Mouse (Mus musculus): ENCODE data around the gene Cd52.

Gene Cd52

DNA sequence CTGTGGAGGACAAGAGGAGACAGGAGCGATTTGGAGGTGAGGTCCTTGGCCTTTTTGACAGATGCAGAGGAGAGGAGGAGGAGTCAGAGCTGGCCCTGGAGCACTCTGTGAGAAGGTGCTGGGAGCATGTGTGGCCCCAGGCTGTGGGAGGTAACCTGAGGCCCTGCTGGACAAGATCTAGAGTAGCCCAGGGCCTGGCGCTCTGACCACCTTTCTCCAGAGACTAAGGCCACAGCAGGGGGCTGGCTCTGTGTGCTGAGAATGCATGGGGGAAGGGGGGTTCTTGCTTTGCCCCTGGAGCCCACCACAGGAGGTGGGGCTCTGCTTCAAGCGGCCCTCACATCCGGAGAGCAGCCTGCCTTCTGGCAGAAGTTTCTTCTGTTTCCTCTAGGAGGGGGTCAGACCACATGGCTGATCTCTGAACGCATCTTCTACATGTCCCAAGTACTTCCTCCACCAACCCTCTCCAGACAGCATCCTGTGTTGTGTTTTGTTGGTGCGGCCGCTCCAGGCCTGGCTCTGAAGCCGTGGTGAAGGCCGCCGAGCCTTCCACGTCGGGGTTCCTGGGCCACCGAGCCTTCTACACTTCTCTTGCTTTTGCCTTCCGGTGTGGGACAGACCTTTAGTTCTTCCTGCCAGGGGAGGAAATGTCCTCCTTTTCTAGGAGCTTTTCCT lies 23.4 kb upstream of the Cd52 start:
- no peak for DNase-seq

- DNase-seq = peak; percentile 40
Observed at GRCm38 (mm10) chr4:134117012-134117411, 22.1 kb upstream of the Cd52 start.

DNA sequence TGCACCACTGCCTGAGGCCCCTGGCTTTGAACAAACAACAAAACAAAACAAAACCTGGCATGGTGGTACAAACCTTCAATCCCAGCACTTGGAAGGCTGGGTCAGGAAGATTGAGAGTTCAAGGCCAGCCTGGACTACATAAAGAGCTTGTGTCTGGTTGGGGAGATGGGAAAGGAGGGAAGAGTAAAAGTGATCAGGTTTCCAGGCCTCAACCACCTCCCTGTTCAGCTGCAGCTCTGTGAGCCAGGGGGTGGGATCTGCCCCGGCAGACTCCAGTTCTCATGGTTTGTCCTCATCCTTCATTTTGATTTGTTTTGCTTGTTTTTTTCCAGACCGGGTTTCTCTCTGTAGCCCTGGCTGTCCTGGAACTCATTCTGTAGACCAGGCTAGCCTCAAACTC lies 21.6 kb upstream of the Cd52 start:
- no peak for DNase-seq

DNA sequence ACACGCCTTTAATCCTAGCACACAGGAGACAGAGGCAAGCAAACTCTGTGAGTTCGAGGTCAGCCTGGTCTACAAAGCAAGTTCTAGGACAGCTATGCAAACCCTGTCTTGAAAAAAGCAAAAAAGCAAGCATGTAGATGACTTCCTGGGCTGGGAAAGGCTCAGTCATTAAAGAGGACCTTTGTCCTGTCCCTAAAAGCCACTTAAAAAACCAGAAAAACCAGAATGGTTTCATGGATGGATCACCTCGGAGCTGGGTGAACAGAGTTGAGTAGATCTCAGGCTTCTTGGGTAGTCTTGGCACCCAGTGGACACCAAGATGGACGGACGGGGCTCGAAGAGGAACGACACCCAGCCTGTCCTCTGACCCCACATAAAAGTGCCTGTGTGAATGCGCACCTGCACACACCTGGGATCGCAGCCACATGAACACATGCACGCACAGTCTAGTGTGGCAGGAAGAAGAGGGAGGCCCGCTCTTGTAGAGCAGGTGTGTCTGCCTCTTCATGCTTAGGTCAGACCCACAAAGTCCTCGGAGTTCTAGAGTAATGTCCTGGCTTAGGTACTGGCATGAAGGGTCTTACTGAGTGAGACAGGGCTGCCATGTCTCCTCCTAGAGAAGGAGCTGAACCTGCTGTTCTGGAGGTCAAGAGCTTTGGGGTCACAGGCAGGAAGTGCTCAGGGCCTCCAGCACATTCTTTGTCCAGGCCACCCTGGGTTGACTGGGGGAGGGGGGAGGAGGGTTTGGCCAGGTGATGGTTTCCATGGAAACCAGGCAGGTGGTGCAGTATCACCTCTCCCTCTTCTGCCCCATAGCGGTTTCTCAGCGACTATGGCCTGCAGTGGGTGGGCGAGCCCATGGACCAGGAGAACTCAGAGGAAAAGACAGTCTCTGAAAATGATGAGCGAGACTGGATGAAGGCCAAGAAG lies 20.6 kb upstream of the Cd52 start:
- DNase-seq = no peak

DNA sequence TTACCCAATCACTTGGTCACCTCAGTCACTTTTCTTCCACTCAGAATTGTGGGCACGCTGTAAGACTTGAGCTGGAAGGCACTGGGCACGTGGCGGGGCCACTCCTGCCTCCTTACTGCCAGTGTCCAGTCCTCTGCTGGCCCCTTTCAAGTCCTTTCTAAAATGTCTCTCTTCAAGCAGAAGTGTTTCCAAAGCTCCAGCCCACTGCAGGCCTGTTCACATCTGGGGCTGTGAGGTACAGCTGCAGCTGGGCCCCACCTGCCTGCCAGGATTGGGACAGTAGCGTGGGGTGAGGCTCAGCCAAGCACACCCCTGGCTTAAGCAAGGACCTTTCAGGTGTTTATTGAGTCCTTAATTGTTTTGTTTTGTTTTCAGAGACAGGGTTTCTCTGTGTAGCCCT lies 19.2 kb upstream of the Cd52 start:
- DNase-seq = no peak

GRCm38 (mm10) chr4:134113356-134113994 lies 18.6 kb upstream of the Cd52 start:
- no peak for DNase-seq

GRCm38 (mm10) chr4:134112403-134112802 lies 17.5 kb upstream of the Cd52 start:
- no peak for DNase-seq

DNA sequence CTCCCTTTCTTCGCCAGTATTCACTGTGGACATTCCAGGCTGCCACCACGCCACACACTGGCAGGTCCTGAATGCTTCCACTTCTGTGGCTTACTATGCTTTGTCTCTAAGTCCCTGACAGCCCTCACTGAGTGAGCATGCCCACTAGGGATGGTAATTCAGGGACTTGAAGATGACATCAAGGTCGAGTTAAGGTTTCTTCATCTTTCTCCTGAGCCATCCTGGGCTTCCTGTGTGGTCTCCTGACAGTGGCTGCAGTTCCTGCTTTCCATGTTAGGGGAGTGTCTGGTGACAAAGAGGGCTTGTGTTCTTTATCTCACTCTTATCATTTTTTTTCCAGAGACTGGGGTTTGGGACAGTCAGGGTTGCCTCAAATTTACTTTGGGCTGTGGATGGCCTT lies 15.8 kb upstream of the Cd52 start:
- no peak for DNase-seq

DNA sequence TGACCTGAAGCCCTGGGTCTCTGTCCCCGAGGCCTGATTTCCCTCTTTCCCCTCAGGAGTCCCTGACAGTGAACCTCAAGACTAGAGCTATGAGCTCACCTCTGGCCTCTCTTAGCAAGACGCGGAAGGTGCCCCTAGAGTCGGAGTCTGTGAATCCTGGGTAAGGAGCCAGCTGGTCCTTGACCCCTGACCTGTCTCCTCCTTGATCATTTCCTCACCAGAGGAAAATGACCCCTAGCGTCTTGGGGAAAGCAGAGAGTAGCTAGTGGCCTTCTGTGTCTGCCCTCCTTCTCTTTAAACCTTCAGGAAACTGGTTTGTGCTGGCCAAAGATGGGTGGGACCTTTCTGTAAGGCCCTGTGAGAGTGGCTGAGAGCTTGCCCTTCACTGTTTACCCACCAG lies 13.3 kb upstream of the Cd52 start:
- DNase-seq = no peak

GRCm38 (mm10) chr4:134107730-134108129 lies 12.8 kb upstream of the Cd52 start:
- peak; percentile 74 for DNase-seq

- DNase-seq = no peak
Observed at GRCm38 (mm10) chr4:134106105-134106504, 11.2 kb upstream of the Cd52 start.

DNA sequence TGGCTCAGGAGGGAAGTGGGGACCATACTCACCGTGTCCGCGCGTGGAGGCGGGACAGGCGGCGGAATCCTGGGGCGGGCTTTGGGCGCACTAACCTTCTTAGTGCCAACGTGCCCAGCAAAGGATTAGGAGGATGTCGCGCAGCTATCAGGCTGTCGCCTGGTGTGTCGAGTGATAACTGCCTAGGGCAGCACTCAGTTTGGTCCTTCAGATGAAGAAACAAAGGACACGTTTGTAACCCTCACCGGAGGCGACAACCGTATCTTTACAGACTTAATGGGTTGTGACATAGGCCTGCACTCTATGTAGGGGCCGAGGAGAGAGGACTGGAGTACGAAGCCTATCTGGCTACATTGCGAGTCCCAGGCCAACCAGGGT lies 7.8 kb upstream of the Cd52 start:
- DNase-seq = no peak

GRCm38 (mm10) chr4:134101979-134102741 lies 7.3 kb upstream of the Cd52 start, which contains the start of gene Ubxn11:
Ubxn11 (plus strand) TSS chr4:134102570.
- DNase-seq = peak; percentile 94

DNA sequence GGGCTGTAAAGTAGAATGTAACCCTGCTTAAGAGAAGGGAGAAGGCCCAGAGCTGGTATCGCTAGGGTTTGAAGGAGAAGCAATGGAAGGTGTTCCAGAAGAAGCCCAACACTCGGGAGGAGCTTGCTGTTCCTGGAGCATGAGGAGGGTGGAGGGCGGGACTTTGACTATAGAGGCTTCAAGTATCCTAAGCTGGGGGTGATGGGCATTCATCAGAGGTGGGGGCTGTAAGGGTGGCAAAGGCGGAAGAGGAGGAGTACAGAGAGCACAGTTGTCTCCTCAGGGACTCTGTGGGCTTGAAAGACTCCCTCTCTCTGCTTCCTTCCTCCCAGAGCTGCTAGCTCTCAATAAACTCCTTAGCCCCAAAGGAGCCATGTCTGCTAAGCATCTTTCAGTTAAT lies 5.4 kb upstream of the Cd52 start:
- DNase-seq = no peak

DNA sequence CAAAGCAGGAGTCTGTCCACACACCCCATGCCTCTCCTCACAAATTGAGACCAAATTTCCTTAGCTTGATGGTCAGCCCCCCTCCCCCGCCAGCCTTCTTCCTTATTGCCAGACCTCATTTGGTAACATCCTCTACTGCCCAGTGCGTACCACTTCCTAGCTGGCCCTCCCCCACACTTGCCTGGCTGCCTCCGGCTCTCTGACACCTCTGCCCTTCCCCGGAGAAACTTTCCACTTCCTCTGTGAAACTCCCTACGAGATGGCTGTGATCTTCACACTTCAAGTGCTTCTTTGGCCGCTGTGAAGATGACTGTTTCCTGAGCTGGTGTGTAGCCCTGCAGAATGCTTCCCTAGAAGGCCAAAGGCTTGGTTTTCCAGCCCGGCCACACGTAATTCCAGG lies 3.7 kb upstream of the Cd52 start:
- DNase-seq = peak; percentile 92

GRCm38 (mm10) chr4:134097015-134097608 lies 2.2 kb upstream of the Cd52 start:
- peak; percentile 52 for DNase-seq

- DNase-seq = no peak
Observed at GRCm38 (mm10) chr4:134096120-134096519, 1.2 kb upstream of the Cd52 start.

DNA sequence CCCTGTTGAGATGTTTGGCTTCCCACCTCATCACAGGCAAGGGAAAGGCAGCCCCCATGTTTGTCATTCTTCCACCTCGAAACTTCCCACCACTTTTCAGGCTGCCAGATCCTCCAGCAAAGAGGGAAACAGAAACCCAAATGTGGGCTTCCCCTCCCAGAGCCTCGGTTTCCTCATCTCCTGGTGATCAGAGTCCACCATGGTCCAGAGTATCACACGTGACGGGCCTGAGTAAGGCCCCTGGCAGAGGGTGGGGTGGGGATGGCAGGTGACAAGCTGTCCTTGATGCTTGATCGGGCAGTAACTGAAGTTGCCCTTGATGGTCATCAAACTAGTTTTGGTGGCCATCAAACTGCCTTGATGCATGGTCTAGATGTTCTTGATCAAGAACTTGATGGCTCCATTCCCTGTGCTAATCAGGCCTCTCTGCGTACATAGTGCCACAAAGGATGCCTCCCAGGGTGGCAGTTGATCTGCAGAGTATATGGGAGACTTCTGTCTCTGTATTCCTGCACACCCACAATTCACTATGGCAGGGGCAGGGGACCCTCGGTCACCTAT lies 798 bp downstream of the Cd52 start:
- no peak for DNase-seq

DNA sequence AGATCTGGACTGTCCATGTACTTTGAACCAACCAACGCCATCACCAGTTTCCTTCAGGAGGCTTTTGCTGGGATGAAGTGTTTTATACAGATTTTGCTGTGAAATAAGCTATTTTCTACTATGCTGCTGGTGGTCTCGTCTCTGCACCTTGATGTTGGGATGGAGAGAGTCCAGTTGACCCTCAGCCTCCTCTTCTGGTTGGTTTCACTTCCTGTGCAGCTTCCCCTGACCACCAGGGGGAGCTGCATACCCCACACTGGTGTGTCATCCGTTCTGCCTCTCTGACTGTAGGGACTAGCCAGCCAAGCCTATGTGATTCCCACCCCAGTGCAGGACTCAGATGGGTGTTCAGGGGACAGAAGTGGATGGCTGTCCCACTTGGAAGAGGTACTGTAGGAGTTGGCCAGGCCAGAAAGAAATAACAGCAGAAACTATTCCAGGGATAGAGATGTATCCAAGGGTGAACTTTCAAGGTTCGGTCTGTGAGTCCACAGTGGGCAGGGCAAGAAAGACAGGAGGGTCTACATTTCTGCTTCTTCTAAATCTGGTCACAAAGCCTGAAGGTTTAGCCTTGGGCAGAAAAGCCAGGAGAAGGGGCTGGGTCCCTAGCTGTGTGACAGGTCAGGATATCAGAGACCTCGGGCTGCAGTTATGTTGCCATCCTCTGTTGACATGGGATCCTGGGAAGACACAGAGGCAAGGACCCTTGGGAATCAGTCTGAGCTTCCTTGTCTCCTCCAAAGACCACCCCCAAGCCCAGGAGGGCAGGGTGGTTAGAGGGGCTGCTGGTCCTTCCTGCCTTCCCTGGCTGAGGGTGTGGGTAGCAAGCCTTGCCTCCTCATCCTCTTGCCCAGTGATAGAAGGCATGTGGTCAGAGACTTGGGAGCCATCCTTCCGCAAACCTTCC lies 2.2 kb downstream of the Cd52 start:
- DNase-seq = peak; percentile 40

DNA sequence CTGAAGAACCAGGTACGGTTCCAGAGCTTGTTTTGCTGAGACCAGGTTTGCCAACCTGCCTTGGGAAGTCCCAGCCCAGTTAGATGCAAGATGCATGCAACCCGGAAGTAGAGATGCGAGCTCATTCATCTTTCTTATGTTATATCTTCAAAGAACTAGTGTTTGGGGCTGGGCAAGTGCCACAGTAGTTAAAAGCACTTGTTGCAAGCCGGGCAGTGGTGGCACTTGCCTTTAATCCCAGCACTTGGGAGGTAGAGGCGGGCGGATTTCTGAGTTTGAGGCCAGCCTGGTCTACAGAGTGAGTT lies 3.7 kb downstream of the Cd52 start:
- DNase-seq = no peak

DNA sequence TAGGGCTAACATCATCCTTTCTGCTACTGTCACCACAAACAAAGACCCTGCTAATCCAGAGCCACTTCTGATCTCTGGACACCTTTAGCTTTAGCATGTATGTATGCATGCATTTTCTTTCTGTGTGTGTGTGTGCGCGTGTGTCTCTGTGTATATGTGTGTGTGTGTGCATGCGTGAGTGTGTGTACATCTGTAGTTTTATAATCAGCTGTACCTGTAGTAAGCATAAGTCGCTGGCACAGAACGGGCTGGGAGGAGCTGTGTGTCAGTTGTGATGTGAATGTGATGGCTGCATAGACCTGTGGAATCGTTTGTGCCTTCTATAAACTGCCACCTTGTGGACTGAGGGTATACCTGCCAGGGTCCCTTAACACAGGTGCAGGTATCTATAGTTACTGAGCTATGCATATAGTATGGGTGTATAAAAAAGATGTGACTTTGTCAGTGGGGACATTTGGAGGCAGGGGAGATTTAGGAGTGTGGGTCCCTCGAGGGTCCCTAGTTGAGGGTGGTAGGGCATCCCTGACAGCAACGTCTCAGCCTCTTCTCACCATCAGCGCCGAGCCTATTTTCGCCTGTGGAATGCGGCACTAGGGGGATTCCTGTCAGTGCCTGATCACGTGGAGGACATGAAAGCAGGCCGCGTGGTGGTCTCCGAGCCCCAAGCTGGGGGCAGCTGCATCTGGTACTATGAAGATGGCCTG lies 4.2 kb downstream of the Cd52 start:
- no peak for DNase-seq

Data from layer of hippocampus, adult 9-11 months (tissue).